Mouse (Mus musculus) macrophage (primary cell): ENCODE results near the gene Sycn. TPM values are rescaled to one million over a fixed set of nuclear protein-coding genes. Genes with fewer than 3 reads are reported as not detected.

Experiments
- H3K27ac ChIP-seq: fragments of 350-480 bp; formaldehyde crosslinking; 2 replicates; pipeline ENCODE4 v1.9.0; 2021
- H3K36me3 ChIP-seq: fragments of 350-480 bp; formaldehyde crosslinking; 2 replicates; pipeline ENCODE4 v1.9.0; 2021; ENCODE audit errors: inconsistent target
- H3K4me3 ChIP-seq: fragments of 350-480 bp; formaldehyde crosslinking; 2 replicates; pipeline ENCODE4 v1.9.0; 2021; ENCODE audit errors: inconsistent target
- H3K79me2 ChIP-seq: fragments of 350-480 bp; formaldehyde crosslinking; 2 replicates; pipeline ENCODE4 v1.9.0; 2021; ENCODE audit errors: inconsistent target
- WGBS: methylation state at CpG from one replicate; pipeline ENCODE4 v1.1.7; 2026; ENCODE audit warnings: inconsistent platforms; ENCODE audit not compliant: missing documents; 5-methylcytosine and 5-hydroxymethylcytosine counted together
- polyA plus RNA-seq: library from polyadenylated mRNA; stranded (reverse); fragments of 250-400 nt; gene quantifications from 3 replicates; pipeline ENCODE4 v1.2.4, GENCODE M21; 2018; ENCODE audit warnings: inconsistent platforms

Sycn gene
- polyA plus RNA-seq, 1 experiment from 2014 or later: not detected

DNA sequence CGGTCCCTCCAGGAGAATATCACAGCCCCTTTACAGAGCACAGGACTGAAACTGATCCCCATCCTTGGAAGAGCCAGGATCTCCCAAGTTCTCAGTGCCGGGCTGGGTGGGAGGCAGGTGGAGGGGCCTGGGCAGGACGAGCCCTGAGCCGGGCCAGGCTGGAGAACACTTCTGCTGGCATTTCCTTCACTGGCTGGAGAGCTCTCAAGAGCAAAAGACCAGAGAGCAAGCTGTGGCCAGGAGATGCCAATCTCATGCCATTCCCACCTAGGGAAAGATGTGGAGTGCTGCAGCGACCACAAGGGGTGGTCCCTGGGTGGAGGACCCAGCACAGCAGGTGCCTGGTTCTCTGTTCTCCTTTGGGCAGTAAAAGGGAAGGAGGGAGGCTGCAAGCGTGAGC, 44.3 kb downstream of the Sycn start:
- no peak overlapping the region for H3K27ac ChIP-seq
- H3K4me3 ChIP-seq: no peak overlapping the region
- WGBS: 84% methylated on average over 6 of the region's 6 CpGs

DNA sequence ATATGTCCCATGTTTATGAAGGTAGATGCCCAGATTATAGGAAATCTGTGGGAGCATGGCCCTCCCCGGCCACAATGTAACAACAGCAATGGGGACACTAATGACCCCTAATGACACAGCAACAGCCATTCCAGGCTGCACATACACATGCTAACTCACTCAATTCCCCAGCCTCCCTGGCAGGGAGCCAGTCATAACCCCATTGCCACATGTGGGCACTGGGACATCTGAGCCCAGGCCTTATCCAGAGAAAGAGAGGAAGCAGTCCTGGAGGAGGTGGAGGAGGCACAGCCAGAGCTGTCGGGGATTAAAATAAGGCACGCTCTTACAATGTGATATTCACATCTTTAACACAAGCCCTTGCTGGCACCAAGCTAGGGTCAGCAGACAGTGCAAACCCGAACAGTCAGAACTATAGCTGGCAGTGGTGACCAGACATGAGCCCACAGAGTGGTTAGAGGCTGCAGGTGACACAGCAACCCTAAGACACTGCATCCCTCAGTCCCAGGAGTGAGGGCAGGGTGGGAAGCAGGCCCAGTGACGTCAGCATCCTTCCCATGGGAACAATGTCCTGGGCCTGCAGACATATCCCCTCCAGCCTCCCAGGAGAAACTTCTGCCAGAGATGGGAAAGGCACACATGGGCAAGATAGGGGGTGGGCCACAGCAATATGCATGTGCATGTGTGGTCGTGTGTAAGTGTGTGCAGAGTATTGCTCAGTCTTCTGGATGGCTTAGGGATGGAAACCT, 46.2 kb downstream of the Sycn start:
- 85% methylated on average over 6 of the region's 6 CpGs for WGBS
- no peaks in the 10 kb centered on the region for H3K36me3 ChIP-seq
- no peak overlapping the region for H3K4me3 ChIP-seq
- peaks cover 79% of the 10 kb centered on the region for H3K79me2 ChIP-seq
- no peak overlapping the region for H3K27ac ChIP-seq

More for the DNA sequence above, 44.3 kb downstream of the Sycn start:
- H3K36me3 ChIP-seq: no peaks in the 10 kb centered on the region
- H3K79me2 ChIP-seq: peaks cover 78% of the 10 kb centered on the region

DNA sequence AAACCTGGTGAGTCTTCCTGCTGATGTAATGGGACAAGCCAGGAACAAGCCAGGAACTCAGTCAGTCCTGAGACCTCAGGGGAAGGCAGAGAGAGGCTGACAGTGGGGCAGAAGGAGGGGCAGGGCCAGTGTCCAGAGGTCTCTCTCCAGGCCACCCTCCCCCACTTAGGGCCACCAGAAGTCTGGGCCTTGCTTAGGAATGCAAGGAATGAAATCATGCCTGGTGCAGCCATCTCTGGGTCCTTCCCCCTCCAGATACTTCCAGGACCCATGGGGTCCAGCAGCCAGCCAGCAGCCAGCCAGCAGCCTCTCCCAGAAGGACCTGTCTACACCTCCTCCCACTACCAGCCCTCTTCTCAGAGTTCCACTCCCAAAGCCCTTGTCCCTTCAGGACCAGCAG, 47.0 kb downstream of the Sycn start:
- H3K36me3 ChIP-seq: no peaks in the 10 kb centered on the region
- H3K79me2 ChIP-seq: peaks cover 79% of the 10 kb centered on the region
- H3K4me3 ChIP-seq: no peak overlapping the region
- H3K27ac ChIP-seq: no peak overlapping the region

Other genes with a start within 250 kb of the Sycn start
- gene Selenov, start 249.7 kb upstream of the Sycn start, polyA plus RNA-seq: not detected in 3 replicates
- gene Dll3, start 238.6 kb upstream of the Sycn start, polyA plus RNA-seq: not detected in 3 replicates
- 15.4 to 48.5 TPM (median 20.8 TPM) in 3 replicates for gene Timm50, start 228.8 kb upstream of the Sycn start, polyA plus RNA-seq
- 73.4 to 112 TPM (median 77.6 TPM) in 3 replicates for gene Supt5, start 202.1 kb upstream of the Sycn start, polyA plus RNA-seq
- gene Rps16, start 190.2 kb upstream of the Sycn start, polyA plus RNA-seq: 335 to 822 TPM (median 800 TPM) in 3 replicates
- 3.6 to 7.0 TPM (median 5.4 TPM) in 3 replicates for gene Plekhg2, start 168.3 kb upstream of the Sycn start, polyA plus RNA-seq
- gene Zfp36, start 160.6 kb upstream of the Sycn start, polyA plus RNA-seq: 67.8 to 98.8 TPM (median 74.9 TPM) in 3 replicates
- 13.6 to 20.0 TPM (median 16.3 TPM) in 3 replicates for gene Med29, start 148.2 kb upstream of the Sycn start, polyA plus RNA-seq
- gene Paf1, start 147.9 kb upstream of the Sycn start, polyA plus RNA-seq: 72.5 to 257 TPM (median 75.2 TPM) in 3 replicates
- 66.4 to 177 TPM (median 158 TPM) in 3 replicates for gene Gmfg, start 103.4 kb upstream of the Sycn start, polyA plus RNA-seq
- 0.24 to 1.4 TPM (median 0.89 TPM) in 3 replicates for gene Lrfn1, start 88.9 kb upstream of the Sycn start, polyA plus RNA-seq
- gene Ifnl2, start 30.4 kb upstream of the Sycn start, polyA plus RNA-seq: not detected in 3 replicates
- not detected in 3 replicates for gene Ifnl3, start 18.0 kb upstream of the Sycn start, polyA plus RNA-seq
- not detected in 3 replicates for gene Nccrp1, start 6.4 kb downstream of the Sycn start, polyA plus RNA-seq
- gene Samd4b, start 57.3 kb downstream of the Sycn start, polyA plus RNA-seq: 24.6 to 26.8 TPM (median 25.5 TPM) in 3 replicates
- 7.4 to 9.1 TPM (median 7.5 TPM) in 3 replicates for gene Pak4, start 57.3 kb downstream of the Sycn start, polyA plus RNA-seq
- not detected in 3 replicates for gene Acp7, start 90.4 kb downstream of the Sycn start, polyA plus RNA-seq
- gene Fbxo27, start 152.0 kb downstream of the Sycn start, polyA plus RNA-seq: not detected in 3 replicates
- gene Fbxo17, start 175.9 kb downstream of the Sycn start, polyA plus RNA-seq: 0.09 TPM in 1 of 3 replicates, not detected in the others
- 30.6 to 48.9 TPM (median 42.1 TPM) in 3 replicates for gene Mrps12, start 200.9 kb downstream of the Sycn start, polyA plus RNA-seq
- 4.6 to 7.1 TPM (median 5.6 TPM) in 3 replicates for gene Sars2, start 201.1 kb downstream of the Sycn start, polyA plus RNA-seq
- gene Ccer2, start 215.3 kb downstream of the Sycn start, polyA plus RNA-seq: not detected in 3 replicates
- gene Sirt2, start 225.8 kb downstream of the Sycn start, polyA plus RNA-seq: 103 to 230 TPM (median 168 TPM) in 3 replicates
- 29.5 to 40.8 TPM (median 37.9 TPM) in 3 replicates for gene Nfkbib, start 226.6 kb downstream of the Sycn start, polyA plus RNA-seq
- gene Rinl, start 248.1 kb downstream of the Sycn start, polyA plus RNA-seq: 21.6 to 44.7 TPM (median 44.4 TPM) in 3 replicates